Mouse (Mus musculus) layer of hippocampus, adult 18-20 months (tissue): ENCODE measurements around the gene Ldlrad3. TPM values are rescaled to one million over a fixed set of nuclear protein-coding genes. Genes with fewer than 3 reads are reported as not detected.

ENCODE experiments used
- DNase-seq, 2 experiments: peaks; one replicate each; pipeline ENCODE4 v3.0.0; 2022; ENCODE audit warnings: low spot score in 2 of 2
- total RNA-seq, 2 experiments: library from RNA; stranded (reverse); gene quantifications; 2 replicates each; pipeline ENCODE4 v1.2.3; 2021

Ldlrad3 gene
- total RNA-seq, 2 experiments from 2014 or later = 8.8 to 9.8 TPM

DNA sequence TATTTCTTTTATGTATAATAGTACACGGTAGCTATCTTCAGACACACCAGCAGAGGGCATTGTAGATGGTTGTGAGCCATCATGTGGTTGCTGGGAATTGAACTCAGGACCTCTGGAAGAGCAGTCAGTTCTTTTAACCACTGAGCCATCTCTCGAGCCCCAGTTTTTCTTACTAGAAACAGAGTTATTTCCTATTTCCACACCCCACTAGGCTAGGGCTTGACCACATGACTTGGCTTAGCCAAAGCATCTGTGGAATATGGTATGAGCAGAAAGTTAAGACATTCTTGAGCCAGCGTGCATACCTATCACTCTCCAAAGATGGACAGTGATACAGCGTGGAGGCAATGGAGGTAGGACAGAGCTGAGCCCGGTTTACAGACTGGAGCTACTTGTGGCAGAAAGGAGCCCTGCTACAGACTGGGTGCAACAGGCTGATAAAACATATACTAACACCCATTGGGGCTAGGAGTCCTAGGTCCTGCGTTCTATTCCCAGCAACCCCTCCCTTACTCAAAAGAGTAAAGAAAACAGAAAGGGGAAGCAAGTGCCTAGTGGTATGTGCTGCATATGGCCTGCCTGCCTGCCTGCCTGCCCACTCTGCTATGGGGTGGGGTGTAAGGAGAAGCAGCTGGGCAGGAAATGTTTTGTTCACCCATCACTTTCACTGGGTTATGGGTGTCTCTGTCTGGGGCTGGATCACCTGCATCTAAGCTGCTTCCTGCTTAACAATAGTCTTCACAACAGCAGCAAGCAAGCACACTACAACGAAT is 147.1 kb downstream of the Ldlrad3 start:
- no peak for DNase-seq

DNA sequence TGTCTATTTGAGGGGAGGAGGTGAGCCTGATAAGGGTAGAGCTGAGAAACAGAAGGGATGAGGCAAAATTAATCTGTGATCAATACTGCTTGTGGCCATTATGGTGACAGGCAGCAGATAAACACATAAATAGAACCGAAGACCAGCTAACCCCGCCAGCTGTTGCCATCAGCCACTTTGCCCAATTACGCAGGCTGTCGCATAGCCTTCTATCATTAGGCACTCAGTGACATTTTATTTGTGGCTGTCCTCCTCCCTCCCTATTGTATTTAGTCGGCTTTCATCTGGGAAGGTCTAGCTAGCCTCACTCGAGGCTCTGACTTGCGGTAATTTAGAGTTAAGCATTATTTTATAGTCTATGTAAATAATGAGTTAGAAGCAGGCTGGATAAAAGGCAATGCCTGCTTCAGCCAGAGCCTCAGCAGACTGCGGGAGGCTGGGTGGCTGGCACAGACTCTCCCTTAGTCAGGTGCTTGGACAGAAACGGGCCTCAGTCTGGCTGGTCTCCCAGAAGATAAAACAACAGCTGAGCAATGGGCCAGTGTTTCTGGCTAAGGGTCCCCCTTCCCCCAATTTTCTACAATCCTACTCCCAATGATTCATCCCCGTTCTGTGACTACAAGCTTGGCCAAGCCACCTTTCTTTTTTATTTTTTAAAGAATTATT is 147.8 kb downstream of the Ldlrad3 start:
- DNase-seq = peak; percentile 74 to 85

DNA sequence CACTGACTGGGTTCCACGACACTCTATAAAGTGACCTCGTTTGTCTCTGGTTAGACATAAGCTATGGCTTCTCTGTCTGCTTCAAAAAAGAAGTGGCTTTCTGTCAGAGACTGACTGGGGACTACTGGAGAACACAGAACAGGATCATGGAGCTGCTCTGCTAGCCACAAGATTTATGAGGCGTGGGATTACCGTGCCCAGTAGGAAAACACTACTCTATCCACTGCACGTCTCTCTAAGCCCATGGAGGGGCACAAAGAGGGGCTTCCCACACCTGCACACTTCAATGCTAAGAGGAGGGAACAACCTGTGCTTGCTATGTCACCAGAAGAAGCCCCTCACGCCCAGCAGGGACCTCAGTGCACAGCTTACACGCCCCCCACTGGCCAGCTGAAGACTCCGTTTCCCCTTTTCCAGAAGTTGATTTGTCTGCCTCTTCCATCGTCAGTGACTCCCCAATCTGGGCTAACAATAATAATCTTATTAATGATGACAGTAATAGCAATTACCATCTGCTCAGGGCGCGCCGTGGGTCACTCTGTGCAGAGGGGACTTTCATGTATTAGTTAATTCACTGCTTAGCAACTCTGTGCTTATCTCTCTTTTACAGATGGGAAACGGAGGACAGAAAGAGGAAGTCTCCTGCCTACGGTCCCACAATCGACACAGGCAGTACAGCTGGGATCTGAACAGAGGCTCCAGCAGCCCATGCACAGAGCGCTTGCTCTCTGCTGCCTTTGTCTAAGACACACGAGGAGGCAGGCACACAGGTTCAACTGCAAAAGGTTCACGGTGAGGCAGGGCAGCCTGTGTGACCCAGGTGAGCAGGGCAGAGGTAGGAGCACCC is 149.3 kb downstream of the Ldlrad3 start:
- no peak for DNase-seq

DNA sequence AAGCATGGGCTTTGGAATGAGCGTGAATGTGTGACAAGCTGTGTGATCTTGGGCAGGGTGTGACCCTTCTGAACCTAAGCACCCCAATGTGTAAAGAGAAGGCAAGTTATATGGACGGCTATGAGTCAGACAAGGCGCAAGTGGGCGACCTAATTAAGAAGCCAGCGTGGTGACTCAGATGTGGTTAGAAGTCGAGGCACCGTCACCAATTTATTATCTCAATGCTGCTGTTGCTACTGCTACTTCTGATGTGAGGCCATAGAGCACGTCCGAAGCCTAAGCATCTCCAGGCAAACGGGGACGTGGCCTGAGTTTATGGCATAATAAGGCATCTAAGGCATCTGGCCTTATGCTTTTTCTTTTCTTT is 151.7 kb downstream of the Ldlrad3 start:
- DNase-seq = no peak

DNA sequence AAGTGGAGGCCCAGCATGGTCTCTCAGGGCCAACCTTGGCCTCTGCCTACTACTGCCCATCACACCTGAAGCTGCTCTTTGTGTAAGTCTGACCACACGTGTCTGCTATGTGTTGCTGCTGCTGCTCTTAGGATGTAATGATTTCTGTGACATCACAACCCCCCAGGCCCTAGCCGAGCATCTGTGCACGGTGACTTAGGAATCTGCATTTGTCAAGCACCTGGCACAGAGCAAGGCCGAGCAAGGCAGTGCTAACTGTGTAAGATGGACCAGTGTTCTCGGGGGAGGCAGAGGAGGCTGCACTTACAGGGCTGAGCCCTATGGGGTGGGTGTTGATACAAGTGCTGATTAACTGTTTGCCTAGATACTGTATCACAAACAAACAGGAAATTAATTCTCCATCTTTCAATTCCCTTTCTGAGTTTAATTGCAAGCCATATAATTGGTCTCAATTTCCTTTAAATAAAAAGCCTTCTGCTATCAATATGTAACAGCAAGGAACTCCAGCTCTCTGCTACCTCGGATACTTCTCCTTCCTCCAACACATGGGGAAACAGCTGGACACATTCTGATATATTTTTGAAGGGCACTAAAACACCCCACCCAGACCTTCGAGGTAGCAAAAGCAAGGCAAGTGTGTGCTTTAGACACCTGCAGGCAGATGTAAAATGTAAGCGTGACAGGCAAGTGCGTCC is 152.2 kb downstream of the Ldlrad3 start:
- DNase-seq = no peak

DNA sequence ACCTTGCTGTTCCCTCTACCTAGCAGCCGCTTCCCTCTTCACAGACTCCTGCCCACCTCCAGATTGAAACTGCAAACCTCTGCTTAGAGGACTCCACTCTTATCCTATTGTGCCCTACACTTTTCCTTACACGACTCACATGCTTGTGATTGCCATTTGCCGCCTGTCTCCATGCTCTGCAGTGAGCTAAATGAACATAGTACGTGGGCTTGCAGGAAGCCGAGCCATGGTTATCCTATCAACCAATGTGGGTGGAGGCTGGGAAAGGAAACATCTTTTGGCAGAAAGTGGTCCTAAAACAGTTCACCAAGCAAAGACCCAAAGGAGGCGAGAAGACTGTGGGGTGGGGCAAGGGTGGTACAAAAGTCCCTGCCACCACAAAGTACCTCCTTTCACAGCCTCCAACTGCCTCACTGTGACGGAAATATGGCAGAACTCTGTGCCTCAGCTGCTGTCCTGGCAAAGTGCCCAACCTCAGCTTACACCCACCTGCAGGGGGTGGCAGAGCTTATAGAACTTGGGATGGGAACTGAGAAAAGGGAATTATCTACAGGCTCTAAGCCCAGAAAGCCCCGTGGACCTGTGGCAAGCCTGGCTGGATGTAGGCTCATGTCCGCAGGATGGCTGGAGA is 153.4 kb downstream of the Ldlrad3 start:
- DNase-seq = peak; percentile 55 to 78

DNA sequence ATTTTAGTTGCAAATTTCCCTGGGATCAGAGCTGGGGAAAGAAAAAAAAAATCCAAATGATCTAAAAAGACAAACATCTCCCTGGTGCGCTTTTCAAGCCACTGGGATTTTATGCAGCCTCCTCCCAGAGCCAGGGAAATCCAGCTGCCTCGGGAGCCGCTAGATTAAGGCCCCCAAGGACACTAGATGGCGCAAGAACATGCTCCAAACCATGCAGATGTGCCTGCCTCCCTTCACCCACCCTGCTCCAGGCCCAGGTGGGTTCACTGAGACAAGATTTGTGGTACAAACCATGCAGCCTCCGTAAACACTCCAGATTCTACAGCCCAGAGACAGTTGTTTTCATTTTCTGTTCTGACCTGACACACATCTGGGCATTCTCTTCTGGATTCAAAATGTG is 155.5 kb downstream of the Ldlrad3 start:
- peak in 1 of 2 experiments; percentile 81 for DNase-seq

DNA sequence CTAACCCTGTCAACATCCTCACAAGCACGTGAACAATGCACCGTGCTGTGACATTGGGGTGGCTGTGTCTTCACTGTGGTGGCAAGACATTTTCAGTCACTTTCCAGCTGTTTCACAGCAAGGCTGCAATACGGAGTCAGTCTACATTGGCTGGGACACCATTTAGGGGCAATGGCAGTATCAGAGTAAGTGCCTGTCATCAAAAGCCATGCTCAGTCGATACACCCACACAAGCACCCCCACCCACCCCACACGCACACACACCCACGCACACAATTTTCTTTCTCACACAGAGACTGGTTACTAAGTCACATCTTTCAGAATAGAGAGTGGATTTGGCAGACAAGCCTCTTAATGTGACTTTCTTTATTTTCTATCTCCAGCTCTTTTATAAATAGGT is 156.0 kb downstream of the Ldlrad3 start:
- peak in 1 of 2 experiments; percentile 51 for DNase-seq

DNA sequence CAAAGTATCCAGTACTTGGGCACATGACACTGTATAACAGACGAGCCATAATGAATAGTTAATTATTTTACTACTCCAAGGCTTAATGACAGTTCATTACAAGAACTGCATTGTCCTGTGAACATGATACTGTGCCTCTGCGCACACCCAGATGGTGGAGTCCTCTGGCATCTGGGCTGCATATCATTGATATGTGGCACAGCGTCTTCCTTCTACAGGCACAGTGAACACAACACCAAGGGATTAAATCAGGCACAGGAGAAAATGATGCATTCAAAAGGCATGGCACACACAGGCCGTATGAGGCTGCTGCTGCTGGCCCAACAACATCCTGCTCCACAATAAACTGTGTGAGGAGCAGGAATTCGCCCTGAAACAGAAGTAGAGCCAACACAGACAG is 156.5 kb downstream of the Ldlrad3 start:
- peak in 1 of 2 experiments; percentile 49 for DNase-seq

DNA sequence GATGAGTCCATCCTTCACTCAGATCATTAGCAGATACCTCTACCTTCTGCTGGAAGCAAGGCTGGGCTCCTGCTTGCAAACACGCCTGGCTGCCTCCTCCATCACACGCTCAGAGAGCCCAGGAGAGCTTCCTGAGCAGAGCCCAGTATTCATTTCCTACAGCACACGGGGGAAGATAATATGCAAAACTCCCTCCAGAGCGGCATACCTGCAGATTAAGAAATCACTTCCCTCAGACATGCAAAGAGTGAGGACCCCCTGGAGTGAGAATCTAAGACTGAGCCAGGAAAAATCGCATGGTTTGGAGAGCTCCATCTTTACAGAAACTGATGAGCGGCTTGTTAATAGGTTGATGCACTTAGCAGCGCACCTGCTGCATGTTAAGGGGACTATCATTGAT is 158.9 kb downstream of the Ldlrad3 start:
- no peak for DNase-seq

DNA sequence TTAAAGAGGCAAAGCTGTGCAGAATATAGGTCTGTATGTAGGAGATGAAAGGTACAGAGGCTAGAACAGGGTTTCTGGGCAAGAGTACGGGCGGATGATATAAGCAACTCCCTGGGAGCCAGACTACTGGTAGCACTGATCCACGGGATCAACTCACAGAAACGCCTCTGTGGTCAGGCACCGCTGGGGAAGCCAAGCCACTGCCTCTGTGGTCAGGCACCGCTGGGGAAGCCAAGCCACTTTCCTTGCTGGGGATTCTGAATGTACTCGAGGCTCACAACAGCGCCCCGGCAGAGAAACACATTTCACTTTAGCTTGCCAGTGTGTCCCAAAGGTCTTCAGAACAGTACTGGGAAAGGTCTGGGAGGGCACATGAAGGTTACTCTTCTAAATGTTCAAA is 160.0 kb downstream of the Ldlrad3 start:
- no peak for DNase-seq

DNA sequence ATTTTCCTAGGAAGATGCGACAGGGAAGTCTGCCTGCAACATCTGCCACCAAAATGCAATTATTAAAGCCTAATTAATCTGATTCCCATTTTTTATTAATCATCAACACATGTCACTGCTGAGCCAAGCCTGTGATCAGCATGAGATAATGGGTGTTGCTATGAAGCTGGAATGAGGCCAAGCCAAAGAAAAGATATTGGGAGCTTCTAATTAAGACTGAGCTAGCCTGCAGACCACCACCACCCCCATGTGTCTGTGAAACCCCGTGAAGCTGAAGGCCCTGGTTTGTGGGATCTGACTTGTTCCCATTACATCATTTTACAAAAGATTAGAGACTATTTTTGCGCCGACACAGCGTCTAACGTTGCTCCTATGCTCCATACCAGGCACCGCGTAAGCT is 161.7 kb downstream of the Ldlrad3 start:
- DNase-seq = no peak

DNA sequence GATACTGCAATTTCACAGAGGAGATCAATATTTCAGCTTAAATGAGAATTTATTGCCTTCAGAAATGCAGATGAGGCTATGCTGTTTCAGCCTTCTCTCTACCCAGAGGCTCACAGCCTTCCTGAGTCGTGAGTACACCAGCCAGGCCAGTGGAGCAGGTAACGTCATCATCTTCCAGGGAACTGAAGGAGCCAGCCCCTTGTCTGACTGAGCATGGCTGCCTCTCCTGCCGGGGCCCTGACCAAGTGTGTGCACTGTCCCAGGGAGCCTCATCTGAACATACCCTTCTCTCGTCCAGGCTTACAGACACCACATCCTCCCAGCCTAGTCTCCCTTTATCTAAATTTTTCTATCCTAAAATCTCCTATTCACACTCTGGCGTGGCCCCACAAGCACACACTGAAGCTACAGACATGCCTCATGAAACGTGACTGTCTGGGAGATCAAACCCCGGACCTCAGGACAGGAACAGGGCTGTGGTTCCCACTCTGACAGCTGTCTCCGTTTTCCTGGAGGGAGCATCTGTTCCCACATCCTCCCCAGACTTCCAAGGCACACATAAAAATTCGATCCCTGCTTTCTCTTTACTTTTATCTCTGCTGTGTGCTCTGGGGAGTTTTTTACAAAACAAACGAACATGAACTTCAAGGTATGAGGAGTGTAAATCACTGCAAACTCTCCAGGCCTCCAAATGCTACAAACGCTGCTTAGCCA is 164.7 kb downstream of the Ldlrad3 start:
- DNase-seq = no peak

DNA sequence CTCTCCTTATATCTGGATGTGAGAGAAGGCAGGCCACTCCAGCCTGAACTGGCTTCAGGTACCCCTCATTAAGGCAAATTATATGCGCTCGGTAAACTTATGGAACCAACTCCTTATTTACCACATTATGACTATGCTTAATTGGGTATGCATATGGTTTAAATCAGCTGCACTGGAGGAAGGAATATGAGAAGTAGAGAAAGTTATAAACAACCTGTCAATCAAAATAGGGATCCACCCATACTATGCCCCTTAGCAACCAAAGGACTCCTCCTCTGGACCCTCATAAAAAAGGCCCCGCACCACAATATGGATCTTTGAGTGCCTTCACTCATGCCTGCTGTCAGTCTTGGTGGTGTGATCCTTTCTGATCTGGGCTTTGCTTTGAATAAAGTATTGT is 165.6 kb downstream of the Ldlrad3 start:
- no peak for DNase-seq

DNA sequence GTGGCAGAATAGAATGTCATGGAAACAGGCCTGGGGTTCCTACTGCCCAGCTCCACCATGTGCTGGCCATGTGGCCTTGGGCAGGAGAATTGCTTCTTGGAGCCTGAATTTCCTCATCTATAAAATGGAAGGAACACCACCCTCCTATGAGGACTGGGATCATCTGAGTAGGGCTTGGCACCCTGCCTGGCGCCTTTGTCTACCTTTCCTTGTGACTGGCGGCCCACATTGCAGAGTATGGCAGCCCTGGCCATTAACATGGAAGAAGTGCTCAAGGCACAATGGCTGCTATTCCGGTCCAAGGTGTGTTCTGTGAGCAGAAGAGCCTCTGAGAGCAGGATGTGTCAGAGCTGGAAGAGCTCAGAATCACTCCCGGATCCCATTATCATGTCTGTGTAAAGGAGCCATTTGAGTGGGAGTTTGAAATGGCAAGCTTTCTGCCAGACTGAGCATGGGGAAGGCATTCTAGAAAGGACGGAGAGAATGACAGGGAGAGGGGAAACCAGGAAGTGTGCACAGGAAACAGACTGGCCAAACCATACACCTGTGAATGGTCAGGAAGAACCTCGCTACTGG is 171.6 kb downstream of the Ldlrad3 start:
- peak in 1 of 2 experiments; percentile 51 for DNase-seq

DNA sequence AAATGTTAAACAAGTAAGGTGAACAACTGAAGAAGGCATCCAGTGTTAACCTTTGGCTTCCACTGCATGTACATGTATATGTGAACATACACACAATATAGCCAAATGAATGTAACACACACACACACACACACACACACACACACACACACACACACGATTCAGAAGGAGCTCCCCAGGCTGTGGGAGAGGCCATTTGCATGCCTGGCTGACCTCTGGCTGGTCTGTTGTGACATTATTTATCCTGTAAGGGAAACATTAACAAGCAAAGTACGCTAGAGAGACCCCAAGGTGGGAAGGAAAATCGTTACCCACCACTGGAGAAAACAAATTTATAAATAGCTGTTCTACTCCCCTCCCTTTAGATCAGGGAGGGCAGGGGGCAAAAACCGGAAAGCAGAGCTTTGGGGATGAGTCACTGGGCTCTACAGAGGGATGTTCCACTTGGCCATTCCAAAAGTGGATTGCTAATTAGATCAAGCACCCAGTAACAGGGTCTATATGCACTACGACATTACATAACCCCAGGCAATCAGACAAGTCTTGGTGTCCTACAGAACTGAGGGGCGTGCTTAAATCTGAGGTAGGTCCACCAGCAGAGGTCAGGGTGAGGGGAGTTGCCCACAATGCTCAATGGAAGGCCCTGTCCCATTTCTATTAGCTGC is 174.7 kb downstream of the Ldlrad3 start:
- no peak for DNase-seq

DNA sequence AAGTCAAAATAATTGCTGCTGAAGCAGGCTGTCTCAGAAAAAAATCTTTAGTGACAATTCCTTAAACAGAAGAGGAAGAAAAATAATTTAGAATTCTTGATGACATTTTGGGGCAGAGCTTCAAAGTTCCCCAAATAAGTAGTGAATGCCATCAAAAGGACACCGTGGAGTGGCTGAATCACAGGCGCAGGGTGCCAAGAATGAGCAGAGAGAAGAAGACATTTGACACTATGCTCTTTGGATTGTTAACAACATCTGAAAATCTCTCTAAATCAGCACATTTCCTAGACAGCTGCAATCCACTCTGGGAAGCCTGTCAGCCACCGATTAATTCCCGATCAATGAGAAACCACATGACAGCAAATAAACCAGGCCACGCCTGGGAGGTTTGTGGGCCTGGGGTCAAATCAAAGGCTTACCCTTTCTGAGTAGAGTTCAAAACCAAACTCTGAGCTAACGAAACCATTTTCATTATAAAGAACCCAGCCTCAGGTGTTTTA is 176.4 kb downstream of the Ldlrad3 start:
- DNase-seq = no peak

DNA sequence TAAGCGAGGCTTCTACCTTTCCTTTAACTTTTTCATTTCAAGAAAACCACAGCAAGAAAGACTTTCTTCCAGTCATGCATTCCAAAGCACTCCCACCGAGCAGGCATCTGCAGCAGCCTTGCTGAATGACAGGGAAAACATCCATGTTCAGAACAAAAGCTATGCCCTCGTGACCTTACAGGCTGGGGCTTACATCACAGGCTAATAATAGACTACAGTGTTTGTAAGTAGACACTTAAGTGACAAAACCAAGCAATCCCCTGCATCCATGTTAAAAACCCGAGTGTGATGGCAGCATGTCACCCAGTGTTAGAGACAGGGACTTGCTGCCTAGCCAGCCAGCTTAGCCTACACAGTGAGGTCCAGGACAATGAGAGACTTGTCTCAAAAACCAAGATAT is 180.0 kb downstream of the Ldlrad3 start:
- DNase-seq = no peak

DNA sequence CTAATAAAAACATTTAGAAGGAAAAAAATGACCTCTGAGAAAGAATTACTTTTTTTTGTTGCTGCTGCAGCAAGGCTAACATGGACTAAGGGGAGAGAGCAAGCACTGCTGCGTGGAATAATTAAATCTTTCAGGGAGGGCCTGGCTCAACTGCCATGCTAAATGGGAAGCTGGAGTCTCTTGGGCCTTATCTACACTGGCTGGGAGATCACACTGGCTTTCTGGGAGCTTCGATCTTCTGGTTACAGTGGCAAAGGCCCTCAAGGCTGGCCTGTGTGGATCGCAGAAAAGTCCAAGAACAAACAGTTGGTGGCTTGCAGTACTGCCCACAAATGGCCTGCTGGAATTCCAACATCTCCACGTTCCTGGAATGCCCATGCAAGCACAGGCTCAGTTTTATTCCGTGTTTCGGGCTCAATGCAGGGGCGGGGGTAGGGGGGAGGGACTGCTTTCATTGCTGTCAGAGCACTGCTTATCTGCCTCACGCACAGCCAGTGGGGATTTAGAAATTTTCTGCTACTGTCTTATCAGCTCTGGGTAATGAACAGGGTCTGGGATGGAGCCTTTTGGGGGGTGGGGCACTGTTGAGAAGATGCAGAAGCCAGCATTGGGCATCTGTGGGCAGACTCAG is 180.7 kb downstream of the Ldlrad3 start:
- no peak for DNase-seq
